Mouse (Mus musculus) bone marrow, adult 2 months (tissue): Measurements from ENCODE around the gene Trim69. TPM values are rescaled to one million over a fixed set of nuclear protein-coding genes. Genes with fewer than 3 reads are reported as not detected.
A peak's percentile ranks its signal among the peaks of the same experiment; 100 is the strongest.

Experiments used
- H3K27ac ChIP-seq: fragments of 200-500 bp; 2 replicates; pipeline ENCODE4 v1.5.1; 2012; ENCODE audit warnings: low read depth, mild to moderate bottlenecking, control low read depth, inconsistent platforms, low read length; ENCODE audit not compliant: control insufficient read depth, poor library complexity, insufficient read depth
- H3K4me1 ChIP-seq: fragments of 200-500 bp; 2 replicates; pipeline ENCODE4 v1.6.1; 2011; ENCODE audit warnings: low read length; ENCODE audit not compliant: control insufficient read depth, insufficient read depth
- H3K4me3 ChIP-seq: fragments of 200-500 bp; replicated peaks from 2 replicates; pipeline ENCODE3; 2011; ENCODE audit warnings: mild to moderate bottlenecking, low read depth, low read length, control low read depth; ENCODE audit not compliant: control insufficient read depth
- CTCF ChIP-seq: fragments of 200-500 bp; IDR thresholded peaks from 2 replicates; pipeline ENCODE4 v1.5.1; 2011; ENCODE audit warnings: low read length, control low read depth; ENCODE audit not compliant: control insufficient read depth, insufficient read depth
- POLR2A ChIP-seq: fragments of 200-500 bp; IDR thresholded peaks from 2 replicates; pipeline ENCODE4 v1.6.1; 2011; ENCODE audit warnings: low read depth, mild to moderate bottlenecking, control low read depth, low read length, borderline replicate concordance; ENCODE audit not compliant: control insufficient read depth
- WGBS: fragments of 180-500 bp; shearing (Covaris S2); methylation state at CpG from one replicate; pipeline ENCODE4 v1.1.7; 2018; 5-methylcytosine and 5-hydroxymethylcytosine counted together
- polyA plus RNA-seq: library from polyadenylated mRNA; stranded (reverse); fragments of >200 nt; gene quantifications from 2 replicates; pipeline ENCODE4 v1.2.4, GENCODE M21; 2011; ENCODE audit warnings: low replicate concordance; ENCODE audit not compliant: missing spikeins, insufficient read depth, insufficient read length

Gene Trim69
- polyA plus RNA-seq, 1 experiment = not detected

- peaks cover 12% of the 10 kb centered on the region; the same call in 1 of the 2 replicates for H3K4me1 ChIP-seq
- H3K4me3 ChIP-seq = no peak overlapping the region
- no peak for TF ChIP-seq CTCF
- TF ChIP-seq POLR2A = no peak
- 47% methylated on average over 4 of the region's 4 CpGs for whole genome bisulfite sequencing
- H3K27ac ChIP-seq = peak overlapping the region; percentile 30
Observed at GRCm38 (mm10) chr2:122156051-122156700, 4.3 kb upstream of the Trim69 start.

- H3K27ac ChIP-seq = no peak overlapping the region
- peaks cover 8% of the 10 kb centered on the region; the same call in 1 of the 2 replicates for H3K4me1 ChIP-seq
- TF ChIP-seq CTCF (no peak), POLR2A (no peak)
- H3K4me3 ChIP-seq = no peak overlapping the region
Observed at GRCm38 (mm10) chr2:122157561-122157960, 2.9 kb upstream of the Trim69 start.

- no peak overlapping the region for H3K27ac ChIP-seq
- TF ChIP-seq CTCF = no peak
- TF ChIP-seq POLR2A = no peak
- 84% methylated on average over 6 of the region's 6 CpGs for WGBS
Observed at GRCm38 (mm10) chr2:122158362-122158802, 2.1 kb upstream of the Trim69 start.

GRCm38 (mm10) chr2:122159667-122160066 is 833 bp upstream of the Trim69 start:
- WGBS = 86% methylated on average over 6 of the region's 6 CpGs
- H3K27ac ChIP-seq = no peak overlapping the region

More at GRCm38 (mm10) chr2:122158362-122158802, 2.1 kb upstream of the Trim69 start:
- peaks cover 8% of the 10 kb centered on the region; the same call in 1 of the 2 replicates for H3K4me1 ChIP-seq
- no peak overlapping the region for H3K4me3 ChIP-seq

GRCm38 (mm10) chr2:122161542-122161941 is 1.0 kb downstream of the Trim69 start:
- no peak overlapping the region for H3K4me3 ChIP-seq
- no peak overlapping the region for H3K27ac ChIP-seq
- no peak for TF ChIP-seq CTCF
- no peak for TF ChIP-seq POLR2A
- peaks cover 2% of the 10 kb centered on the region; the same call in 1 of the 2 replicates for H3K4me1 ChIP-seq
- WGBS = 15% methylated on average over 4 of the region's 4 CpGs

More at GRCm38 (mm10) chr2:122159667-122160066, 833 bp upstream of the Trim69 start:
- TF ChIP-seq CTCF (no peak), POLR2A (no peak)
- H3K4me3 ChIP-seq = no peak overlapping the region
- peaks cover 10% of the 10 kb centered on the region; the same call in 1 of the 2 replicates for H3K4me1 ChIP-seq

GRCm38 (mm10) chr2:122162529-122162928 is 2.0 kb downstream of the Trim69 start:
- H3K4me3 ChIP-seq = no peak overlapping the region
- no peak for TF ChIP-seq CTCF
- peaks cover 2% of the 10 kb centered on the region; the same call in 1 of the 2 replicates for H3K4me1 ChIP-seq
- WGBS = 24% methylated on average over 2 of the region's 2 CpGs
- H3K27ac ChIP-seq = no peak overlapping the region

GRCm38 (mm10) chr2:122163430-122164195 is 3.1 kb downstream of the Trim69 start:
- Histone ChIP-seq H3K27ac (peak overlapping the region; percentile 45; the same call in 1 of the 2 replicates), H3K4me3 (peak overlapping the region; percentile 68), H3K4me1 (peaks cover 2% of the 10 kb centered on the region; the same call in 1 of the 2 replicates)
- WGBS = 47% methylated on average over 13 of the region's 13 CpGs
- no peak for TF ChIP-seq CTCF
- no peak for TF ChIP-seq POLR2A

GRCm38 (mm10) chr2:122164293-122164692 is 3.8 kb downstream of the Trim69 start:
- 5% methylated on average over 11 of the region's 11 CpGs for WGBS
- TF ChIP-seq CTCF (no peak), POLR2A (peak; percentile 34; the same call in 1 of the 2 replicates)
- Histone ChIP-seq H3K4me1 (peaks cover 2% of the 10 kb centered on the region; the same call in 1 of the 2 replicates), H3K4me3 (peak overlapping the region; percentile 68), H3K27ac (peak overlapping the region; percentile 1; the same call in 1 of the 2 replicates)
